Mouse (Mus musculus) brown adipose tissue, adult 24 weeks (tissue): ENCODE results near the gene Mapk7. TPM values are rescaled to one million over a fixed set of nuclear protein-coding genes. Genes with fewer than 3 reads are reported as not detected.

Experiments used
- H3K27ac ChIP-seq: fragments of 200-500 bp; replicated peaks from 2 replicates; pipeline ENCODE4 v1.5.1; 2012; ENCODE audit warnings: low read depth, mild to moderate bottlenecking, low read length
- H3K4me1 ChIP-seq: fragments of 200-500 bp; 2 replicates; pipeline ENCODE4 v1.6.1; 2012; ENCODE audit warnings: low read length, mixed read lengths; ENCODE audit not compliant: control insufficient read depth, insufficient read depth, insufficient read length
- H3K4me3 ChIP-seq: fragments of 200-500 bp; 2 replicates; pipeline ENCODE4 v1.5.1; 2012; ENCODE audit warnings: low read depth, mild to moderate bottlenecking, low read length, moderate library complexity; ENCODE audit not compliant: insufficient read depth
- polyA plus RNA-seq: library from polyadenylated mRNA; stranded (reverse); fragments of >200 nt; gene quantifications from 2 replicates; pipeline ENCODE4 v1.2.4, GENCODE M21; 2012; ENCODE audit not compliant: missing spikeins, insufficient read depth, insufficient read length

The Mapk7 gene
- polyA plus RNA-seq, 1 experiment: 3.0 TPM

GRCm38 (mm10) chr11:61484613-61485540 is 9.3 kb downstream of the Mapk7 start, which contains the start of gene Mfap4:
Mfap4 (plus strand) TSS chr11:61485431.
- Histone ChIP-seq H3K4me1 (no peaks in the 10 kb centered on the region), H3K27ac (no peak within 1 kb of the TSS), H3K4me3 (no peak within 1 kb of the TSS)

GRCm38 (mm10) chr11:61484256-61484612 is 10.0 kb downstream of the Mapk7 start:
- Histone ChIP-seq H3K27ac (no peak overlapping the region), H3K4me3 (no peak overlapping the region)

GRCm38 (mm10) chr11:61483226-61483845 is 10.9 kb downstream of the Mapk7 start:
- H3K27ac ChIP-seq: no peak overlapping the region
- no peak overlapping the region for H3K4me3 ChIP-seq
- no peaks in the 10 kb centered on the region for H3K4me1 ChIP-seq

More at GRCm38 (mm10) chr11:61484256-61484612, 10.0 kb downstream of the Mapk7 start:
- H3K4me1 ChIP-seq: no peaks in the 10 kb centered on the region

GRCm38 (mm10) chr11:61481239-61482090 is 12.7 kb downstream of the Mapk7 start:
- Histone ChIP-seq H3K4me1 (no peaks in the 10 kb centered on the region), H3K27ac (no peak overlapping the region), H3K4me3 (no peak overlapping the region)

GRCm38 (mm10) chr11:61478788-61479187 is 15.4 kb downstream of the Mapk7 start:
- Histone ChIP-seq H3K4me3 (no peak overlapping the region), H3K27ac (no peak overlapping the region), H3K4me1 (no peaks in the 10 kb centered on the region)

GRCm38 (mm10) chr11:61477566-61478508 is 16.4 kb downstream of the Mapk7 start:
- Histone ChIP-seq H3K27ac (no peak overlapping the region), H3K4me1 (no peaks in the 10 kb centered on the region), H3K4me3 (no peak overlapping the region)

- no peaks in the 10 kb centered on the region for H3K4me1 ChIP-seq
- H3K27ac ChIP-seq: no peak overlapping the region
- H3K4me3 ChIP-seq: no peak overlapping the region
Observed at GRCm38 (mm10) chr11:61476786-61477382, 17.3 kb downstream of the Mapk7 start.

GRCm38 (mm10) chr11:61473630-61474029 is 20.6 kb downstream of the Mapk7 start:
- Histone ChIP-seq H3K4me1 (no peaks in the 10 kb centered on the region; the same call in 1 of the 2 replicates), H3K27ac (no peak overlapping the region), H3K4me3 (no peak overlapping the region)

- no peaks in the 10 kb centered on the region; the same call in 1 of the 2 replicates for H3K4me1 ChIP-seq
- H3K4me3 ChIP-seq: no peak overlapping the region
- H3K27ac ChIP-seq: no peak overlapping the region
Observed at GRCm38 (mm10) chr11:61470880-61471279, 23.3 kb downstream of the Mapk7 start.

- no peak overlapping the region for H3K4me3 ChIP-seq
- H3K4me1 ChIP-seq: no peaks in the 10 kb centered on the region; the same call in 1 of the 2 replicates
- no peak overlapping the region for H3K27ac ChIP-seq
Observed at GRCm38 (mm10) chr11:61469317-61469917, 24.8 kb downstream of the Mapk7 start.

GRCm38 (mm10) chr11:61468534-61468933 is 25.7 kb downstream of the Mapk7 start:
- Histone ChIP-seq H3K4me1 (no peaks in the 10 kb centered on the region; the same call in 1 of the 2 replicates), H3K4me3 (no peak overlapping the region)

GRCm38 (mm10) chr11:61465422-61465821 is 28.8 kb downstream of the Mapk7 start:
- Histone ChIP-seq H3K4me1 (no peaks in the 10 kb centered on the region; the same call in 1 of the 2 replicates), H3K27ac (no peak overlapping the region), H3K4me3 (no peak overlapping the region)

More at GRCm38 (mm10) chr11:61468534-61468933, 25.7 kb downstream of the Mapk7 start:
- H3K27ac ChIP-seq: no peak overlapping the region

- Histone ChIP-seq H3K4me1 (no peaks in the 10 kb centered on the region; the same call in 1 of the 2 replicates), H3K4me3 (no peak overlapping the region), H3K27ac (no peak overlapping the region)
Observed at GRCm38 (mm10) chr11:61464071-61464470, 30.1 kb downstream of the Mapk7 start.
